Mouse (Mus musculus) MEL (cell line): ENCODE measurements around the gene Prpf18. TPM values are rescaled to one million over a fixed set of nuclear protein-coding genes. Genes with fewer than 3 reads are reported as not detected.

Experiments used
- DNase-seq: peaks from one replicate; pipeline ENCODE4 v3.0.0; 2011; ENCODE audit warnings: low read depth, low spot score
- H3K27ac ChIP-seq: 2 replicates; pipeline ENCODE4 v1.5.1; 2012; ENCODE audit warnings: low read depth, mild to moderate bottlenecking, control low read depth, low read length, moderate library complexity; ENCODE audit not compliant: control insufficient read depth
- H3K27me3 ChIP-seq, 2 experiments: fragments of 150-350 bp in 1 of 2; sonication (generic) in 1 of 2; 2 replicates each; pipeline ENCODE4 v1.6.1; 2012; ENCODE audit warnings: low read length in 2 of 2, mild to moderate bottlenecking in 2 of 2, improper control_type of control experiment in 1 of 2, moderate library complexity in 1 of 2; ENCODE audit not compliant: insufficient read depth in 2 of 2, control insufficient read depth in 1 of 2
- H3K36me3 ChIP-seq, 2 experiments: 2 replicates each; pipeline ENCODE4 v1.6.1; 2012 to 2014; ENCODE audit warnings: low read length in 2 of 2, improper control_type of control experiment in 1 of 2, inconsistent platforms in 1 of 2, mild to moderate bottlenecking in 1 of 2; ENCODE audit not compliant: insufficient read depth in 2 of 2, control insufficient read depth in 1 of 2
- H3K4me1 ChIP-seq, 2 experiments: fragments of 150-350 bp in 1 of 2; sonication (generic) in 1 of 2; 2 replicates each; pipeline ENCODE4 v1.6.1; 2012; ENCODE audit warnings: low read length in 2 of 2, improper control_type of control experiment in 1 of 2, mild to moderate bottlenecking in 1 of 2; ENCODE audit not compliant: insufficient read depth in 2 of 2, control insufficient read depth in 1 of 2
- H3K4me3 ChIP-seq, 2 experiments: fragments of 150-350 bp in 1 of 2; sonication (generic) in 1 of 2; 2 replicates each; pipeline ENCODE4 v1.5.1; 2012; ENCODE audit warnings: low read depth in 2 of 2, low read length in 2 of 2, mild to moderate bottlenecking in 2 of 2, moderate library complexity in 2 of 2, control low read depth in 1 of 2, improper control_type of control experiment in 1 of 2; ENCODE audit not compliant: control insufficient read depth in 1 of 2, insufficient read depth in 1 of 2
- H3K79me2 ChIP-seq: 2 replicates; pipeline ENCODE4 v1.6.1; 2012; ENCODE audit warnings: mild to moderate bottlenecking, low read length, moderate library complexity; ENCODE audit not compliant: control insufficient read depth, poor library complexity, insufficient read depth
- H3K9ac ChIP-seq: 2 replicates; pipeline ENCODE4 v1.6.1; 2012; ENCODE audit warnings: low read depth, mild to moderate bottlenecking, control low read depth, low read length, moderate library complexity; ENCODE audit not compliant: control insufficient read depth, poor library complexity, severe bottlenecking
- H3K9me3 ChIP-seq: fragments of 150-350 bp; sonication (generic); replicated peaks from 2 replicates; pipeline ENCODE4 v1.6.1; 2012; ENCODE audit warnings: mild to moderate bottlenecking, low read length, improper control_type of control experiment, moderate library complexity; ENCODE audit not compliant: insufficient read depth
- BHLHE40 ChIP-seq: IDR thresholded peaks from 2 replicates; pipeline ENCODE4 v1.6.1; 2012; ENCODE audit warnings: low read depth, mild to moderate bottlenecking, inconsistent platforms, low read length, improper control_type of control experiment, borderline replicate concordance
- CHD1 ChIP-seq: IDR thresholded peaks from 2 replicates; pipeline ENCODE4 v1.6.1; 2012; ENCODE audit warnings: low read depth, mild to moderate bottlenecking, inconsistent platforms, low read length, improper control_type of control experiment
- CTCF ChIP-seq, 3 experiments: IDR thresholded peaks in 2 of 3; conservative IDR thresholded peaks in 1 of 3; 2 replicates each; pipeline ENCODE4 v1.5.1; 2011 to 2012; ENCODE audit warnings: low read length in 3 of 3, low read depth in 2 of 3, mild to moderate bottlenecking in 2 of 3, improper control_type of control experiment in 1 of 3, inconsistent platforms in 1 of 3, mixed read lengths in 1 of 3, moderate library complexity in 1 of 3; ENCODE audit not compliant: control insufficient read depth in 1 of 3, insufficient read depth in 1 of 3, poor library complexity in 1 of 3, severe bottlenecking in 1 of 3
- EP300 ChIP-seq, 2 experiments: IDR thresholded peaks; 2 replicates each; pipeline ENCODE4 v1.6.1; 2011; ENCODE audit warnings: improper control_type of control experiment in 2 of 2, low read length in 2 of 2, low read depth in 1 of 2, mild to moderate bottlenecking in 1 of 2
- ETS1 ChIP-seq: IDR thresholded peaks from 2 replicates; pipeline ENCODE4 v1.6.1; 2012; ENCODE audit warnings: low read depth, mild to moderate bottlenecking, inconsistent platforms, low read length, improper control_type of control experiment, moderate library complexity
- GABPA ChIP-seq: IDR thresholded peaks from 2 replicates; pipeline ENCODE4 v1.6.1; 2012; ENCODE audit warnings: low read depth, mild to moderate bottlenecking, inconsistent platforms, low read length, improper control_type of control experiment, moderate library complexity
- HCFC1 ChIP-seq: IDR thresholded peaks from 2 replicates; pipeline ENCODE4 v1.6.1; 2012; ENCODE audit warnings: low read depth, mild to moderate bottlenecking, inconsistent platforms, low read length, improper control_type of control experiment, moderate library complexity
- JUND ChIP-seq: IDR thresholded peaks from 2 replicates; pipeline ENCODE4 v1.6.1; 2011; ENCODE audit warnings: low read depth, mild to moderate bottlenecking, improper control_type of control experiment, low read length
- MAFK ChIP-seq: IDR thresholded peaks from 2 replicates; pipeline ENCODE4 v1.6.1; 2011; ENCODE audit warnings: low read depth, mild to moderate bottlenecking, low read length, improper control_type of control experiment, borderline replicate concordance
- MEF2A ChIP-seq: IDR thresholded peaks from 2 replicates; pipeline ENCODE4 v1.6.1; 2014; ENCODE audit warnings: low read depth, mild to moderate bottlenecking, inconsistent platforms, low read length, improper control_type of control experiment; ENCODE audit not compliant: poor library complexity, insufficient replicate concordance, severe bottlenecking; ENCODE audit errors: extremely low read depth
- MYC ChIP-seq: IDR thresholded peaks from 2 replicates; pipeline ENCODE4 v1.6.1; 2011; ENCODE audit warnings: low read depth, mild to moderate bottlenecking, low read length, improper control_type of control experiment, moderate library complexity
- NRF1 ChIP-seq: IDR thresholded peaks from 2 replicates; pipeline ENCODE4 v1.6.1; 2014; ENCODE audit warnings: low read depth, mild to moderate bottlenecking, inconsistent platforms, low read length, improper control_type of control experiment, moderate library complexity; ENCODE audit not compliant: poor library complexity, insufficient read depth, severe bottlenecking
- POLR2A ChIP-seq, 2 experiments: IDR thresholded peaks; 2 replicates each; pipeline ENCODE4 v1.6.1; 2011 to 2012; ENCODE audit warnings: low read length in 2 of 2, mild to moderate bottlenecking in 2 of 2, control low read depth in 1 of 2, improper control_type of control experiment in 1 of 2, low read depth in 1 of 2, moderate library complexity in 1 of 2; ENCODE audit not compliant: control insufficient read depth in 1 of 2, insufficient read depth in 1 of 2, poor library complexity in 1 of 2
- POLR2AphosphoS2 ChIP-seq: IDR thresholded peaks from 2 replicates; pipeline ENCODE4 v1.6.1; 2011; ENCODE audit warnings: low read length, improper control_type of control experiment
- RAD21 ChIP-seq: IDR thresholded peaks from 2 replicates; pipeline ENCODE4 v1.6.1; 2011; ENCODE audit warnings: mild to moderate bottlenecking, low read depth, low read length, improper control_type of control experiment
- SIN3A ChIP-seq: IDR thresholded peaks from 2 replicates; pipeline ENCODE4 v1.6.1; 2012; ENCODE audit warnings: low read length, improper control_type of control experiment, inconsistent platforms
- SMC3 ChIP-seq: IDR thresholded peaks from 2 replicates; pipeline ENCODE4 v1.6.1; 2011; ENCODE audit warnings: low read depth, low read length, improper control_type of control experiment
- USF2 ChIP-seq, 2 experiments: IDR thresholded peaks; 2 replicates each; pipeline ENCODE4 v1.6.1; 2011 to 2012; ENCODE audit warnings: improper control_type of control experiment in 2 of 2, low read length in 2 of 2, borderline replicate concordance in 1 of 2, inconsistent platforms in 1 of 2, low read depth in 1 of 2, mild to moderate bottlenecking in 1 of 2; ENCODE audit not compliant: insufficient read depth in 1 of 2
- ZKSCAN1 ChIP-seq: IDR thresholded peaks from 2 replicates; pipeline ENCODE4 v1.6.1; 2012; ENCODE audit warnings: low read depth, mild to moderate bottlenecking, inconsistent platforms, low read length, improper control_type of control experiment, moderate library complexity
- ZNF384 ChIP-seq: IDR thresholded peaks from 2 replicates; pipeline ENCODE4 v1.6.1; 2012; ENCODE audit warnings: low read depth, mild to moderate bottlenecking, inconsistent platforms, low read length, improper control_type of control experiment
- polyA plus RNA-seq, 2 experiments: library from polyadenylated mRNA; stranded (reverse) in 1 of 2; unstranded in 1 of 2; fragments of >175 nt in 1 of 2; fragments of >200 nt in 1 of 2; gene quantifications; 2 replicates each; pipeline versions ENCODE4 v1.2.1 to v1.2.4; 2012; ENCODE audit warnings: low replicate concordance in 2 of 2, low read depth in 1 of 2; ENCODE audit not compliant: insufficient read length in 2 of 2, insufficient read depth in 1 of 2, missing spikeins in 1 of 2
- total RNA-seq: library from RNA; depleted of rRNA; stranded (reverse); fragments of 300-350 nt; gene quantifications from 2 replicates; pipeline ENCODE4 v1.2.3, GENCODE M21; 2012

Prpf18 gene
- total and polyA plus RNA-seq, 3 experiments: 26.3 to 31.2 TPM; not detected in 1

GRCm38 (mm10) chr2:4584252-4584651, 67.7 kb downstream of the Prpf18 start:
- H3K9me3 ChIP-seq: no peaks in the 10 kb centered on the region
- H3K27me3 ChIP-seq: no peaks in the 10 kb centered on the region
- no peaks in the 10 kb centered on the region for H3K79me2 ChIP-seq
- H3K27ac ChIP-seq: no peak overlapping the region
- no peak overlapping the region for H3K4me3 ChIP-seq
- no peak for TF ChIP-seq EP300 (IDR thresholded peaks at IDR 0.05; ENCODE audit: low read depth in 1 of 2, low read length in 2 of 2)
- no peak for TF ChIP-seq NRF1
- TF ChIP-seq RAD21: no peak
- TF ChIP-seq CHD1: no peak
- no peak for TF ChIP-seq ETS1
- TF ChIP-seq BHLHE40: no peak
- TF ChIP-seq MAFK: no peak
- no peak for TF ChIP-seq POLR2AphosphoS2
- TF ChIP-seq SMC3: no peak
- no peak for TF ChIP-seq JUND
- TF ChIP-seq MYC: no peak
- no peak for TF ChIP-seq POLR2A (IDR thresholded peaks at IDR 0.05; ENCODE audit: control insufficient read depth in 1 of 2, insufficient read depth in 1 of 2, low read depth in 1 of 2, low read length in 2 of 2, poor library complexity in 1 of 2)
- TF ChIP-seq MEF2A: no peak
- TF ChIP-seq ZKSCAN1: no peak
- no peak for TF ChIP-seq USF2 (IDR thresholded peaks at IDR 0.05; ENCODE audit: borderline replicate concordance in 1 of 2, insufficient read depth in 1 of 2, low read depth in 1 of 2, low read length in 2 of 2)
- no peak for TF ChIP-seq ZNF384
- TF ChIP-seq CTCF (IDR thresholded peaks at IDR 0.05 in 2 of 3, conservative IDR thresholded peaks at IDR 0.05 in 1 of 3; ENCODE audit: control insufficient read depth in 1 of 3, insufficient read depth in 1 of 3, low read depth in 2 of 3, low read length in 3 of 3, poor library complexity in 1 of 3, severe bottlenecking in 1 of 3): no peak
- TF ChIP-seq, all 39 proteins: peak for 0
- DNase-seq: no peak
- H3K9ac ChIP-seq: no peak overlapping the region
- peaks cover 0 to 21% of the 10 kb centered on the region in 2 experiments; a peak in 2 of 4 replicates for H3K36me3 ChIP-seq
- H3K4me1 ChIP-seq: no peaks in the 10 kb centered on the region

- H3K36me3 ChIP-seq: peaks cover 0 to 24% of the 10 kb centered on the region in 2 experiments; a peak in 2 of 4 replicates
- TF ChIP-seq ETS1 (no peak), CHD1 (no peak), SIN3A (no peak), USF2 (IDR thresholded peaks at IDR 0.05; ENCODE audit: borderline replicate concordance in 1 of 2, insufficient read depth in 1 of 2, low read depth in 1 of 2, low read length in 2 of 2) (no peak), GABPA (no peak), HCFC1 (no peak), ZKSCAN1 (no peak)
- no peaks in the 10 kb centered on the region for H3K27me3 ChIP-seq
- no peaks in the 10 kb centered on the region for H3K79me2 ChIP-seq
- H3K9ac ChIP-seq: no peak overlapping the region
- no peaks in the 10 kb centered on the region for H3K9me3 ChIP-seq
- DNase-seq: no peak
- no peaks in the 10 kb centered on the region for H3K4me1 ChIP-seq
- no peak overlapping the region for H3K27ac ChIP-seq
- H3K4me3 ChIP-seq: no peak overlapping the region
Observed at GRCm38 (mm10) chr2:4582930-4583329, 69.0 kb downstream of the Prpf18 start.
